Mouse (Mus musculus) CH12F3 (cell line): ENCODE data around the gene Clint1.

Experiments used
- in situ Hi-C: fragments of 300-500 bp; cut with MboI; formaldehyde crosslinking; loops from 2 replicates; pipeline ENCODE4 v1.14.3; 2020; ENCODE audit warnings: low sequenced_read_pairs

Clint1 gene

GRCm38 (mm10) chr11:45921480-45921898 is 69.6 kb downstream of the Clint1 start:
- in situ Hi-C loops: no loop called here

DNA sequence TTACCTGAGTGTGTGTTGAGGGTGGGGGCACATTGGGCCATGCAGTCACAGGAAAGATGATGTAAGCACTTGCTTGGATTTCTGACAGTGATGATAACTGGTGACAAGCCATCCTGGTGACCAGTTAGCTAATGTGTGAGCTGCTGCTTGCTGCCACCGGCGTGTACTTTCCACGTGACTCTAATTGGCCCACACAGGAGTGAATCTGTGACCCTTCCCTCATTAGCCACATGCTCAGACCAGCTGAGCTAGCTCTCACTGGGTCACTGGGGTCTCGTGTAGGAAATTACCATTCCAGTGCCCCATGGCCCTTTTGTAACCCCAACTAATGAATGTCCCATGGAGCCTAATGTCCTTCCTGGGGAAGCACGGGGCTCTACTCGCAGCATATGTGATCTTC is 73.6 kb downstream of the Clint1 start:
- in situ Hi-C loops: no loop called here

DNA sequence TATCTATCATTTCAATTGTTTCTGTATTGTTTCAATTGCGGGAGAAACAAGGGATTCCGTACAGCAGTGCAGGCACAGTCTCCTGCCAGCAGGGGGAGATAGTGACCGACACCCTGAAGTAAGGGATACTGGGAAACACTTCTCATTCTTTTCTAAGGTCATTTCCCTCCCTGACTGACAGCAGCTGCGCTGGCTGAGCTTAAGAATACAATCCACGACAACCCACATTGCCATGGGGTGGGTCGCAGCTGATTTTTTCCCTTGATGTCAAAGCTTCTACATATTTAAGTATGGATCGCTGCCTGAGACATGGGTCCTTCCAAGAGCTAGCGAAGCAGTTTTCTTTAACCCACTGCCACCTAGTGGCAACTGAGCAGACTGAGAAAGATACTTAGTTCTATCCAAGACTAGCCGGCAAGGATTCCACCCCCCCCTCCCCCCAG is 74.8 kb downstream of the Clint1 start:
- in situ Hi-C loops: no loop called here

GRCm38 (mm10) chr11:45927456-45927855 is 75.6 kb downstream of the Clint1 start:
- in situ Hi-C loops: no loop called here

DNA sequence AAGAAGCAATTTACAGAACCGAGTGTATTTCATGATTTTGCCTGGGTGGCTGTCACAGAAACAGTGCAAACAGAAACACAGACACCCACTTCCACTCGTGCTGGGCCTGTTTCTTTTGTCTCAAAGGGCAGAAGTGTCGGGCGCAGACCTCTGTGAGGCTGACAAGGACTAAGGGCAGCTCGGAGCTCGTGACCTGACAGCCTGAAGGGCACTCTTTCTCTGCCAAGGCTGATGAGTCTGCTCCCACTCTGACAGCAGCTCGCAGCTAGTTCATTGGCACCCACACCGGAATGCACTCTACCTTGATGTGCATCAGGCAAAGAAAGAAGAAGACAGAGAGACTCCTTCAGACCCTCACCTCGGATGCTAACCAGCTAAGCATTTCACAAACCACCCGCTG is 77.7 kb downstream of the Clint1 start:
- in situ Hi-C loops: no loop called here

GRCm38 (mm10) chr11:45932771-45933170 is 80.9 kb downstream of the Clint1 start:
- in situ Hi-C loops: no loop called here

DNA sequence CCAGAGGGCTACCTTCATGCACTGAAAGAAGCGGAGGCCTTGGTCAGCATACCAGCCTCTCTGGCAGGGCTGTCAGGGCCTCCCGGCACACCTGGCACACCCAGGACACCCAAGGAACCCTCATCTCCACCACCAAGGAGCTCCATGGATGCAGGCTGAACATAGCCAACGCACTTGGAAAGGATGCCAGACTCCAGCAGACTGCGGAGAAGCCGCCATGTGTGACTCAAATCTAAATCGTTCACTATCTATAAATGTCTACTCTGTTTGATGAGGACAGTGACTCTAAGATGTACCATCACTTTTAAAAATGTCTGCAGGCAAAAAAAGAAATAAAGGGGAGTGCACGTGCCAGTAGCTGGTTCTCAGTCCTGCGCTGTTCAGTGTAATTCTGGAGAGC is 85.6 kb downstream of the Clint1 start:
- in situ Hi-C loops: no loop called here

DNA sequence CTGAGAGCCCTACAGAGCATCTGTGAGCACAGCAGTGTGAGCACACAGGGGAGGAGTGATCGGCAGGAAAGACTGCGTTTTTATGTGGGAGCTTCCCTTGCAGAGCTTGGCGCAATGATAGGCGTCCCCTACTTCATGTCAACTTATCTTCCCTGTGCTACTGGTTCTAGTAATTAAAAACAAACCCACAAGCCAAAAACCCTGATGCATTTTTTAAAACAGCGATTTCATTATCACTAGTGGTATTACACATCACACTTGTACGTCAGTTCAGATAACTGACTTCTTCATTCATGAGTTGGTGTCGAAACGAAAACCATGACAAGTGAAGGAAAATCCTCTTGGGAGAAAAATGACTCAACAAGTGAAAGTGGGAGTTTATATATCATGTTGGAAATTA is 87.1 kb downstream of the Clint1 start:
- in situ Hi-C loops: no loop called here

- in situ Hi-C loops: no loop called here
Measured at GRCm38 (mm10) chr11:45942281-45942680, 90.4 kb downstream of the Clint1 start.

GRCm38 (mm10) chr11:45943108-45943705 is 91.4 kb downstream of the Clint1 start:
- in situ Hi-C loops: no loop called here

DNA sequence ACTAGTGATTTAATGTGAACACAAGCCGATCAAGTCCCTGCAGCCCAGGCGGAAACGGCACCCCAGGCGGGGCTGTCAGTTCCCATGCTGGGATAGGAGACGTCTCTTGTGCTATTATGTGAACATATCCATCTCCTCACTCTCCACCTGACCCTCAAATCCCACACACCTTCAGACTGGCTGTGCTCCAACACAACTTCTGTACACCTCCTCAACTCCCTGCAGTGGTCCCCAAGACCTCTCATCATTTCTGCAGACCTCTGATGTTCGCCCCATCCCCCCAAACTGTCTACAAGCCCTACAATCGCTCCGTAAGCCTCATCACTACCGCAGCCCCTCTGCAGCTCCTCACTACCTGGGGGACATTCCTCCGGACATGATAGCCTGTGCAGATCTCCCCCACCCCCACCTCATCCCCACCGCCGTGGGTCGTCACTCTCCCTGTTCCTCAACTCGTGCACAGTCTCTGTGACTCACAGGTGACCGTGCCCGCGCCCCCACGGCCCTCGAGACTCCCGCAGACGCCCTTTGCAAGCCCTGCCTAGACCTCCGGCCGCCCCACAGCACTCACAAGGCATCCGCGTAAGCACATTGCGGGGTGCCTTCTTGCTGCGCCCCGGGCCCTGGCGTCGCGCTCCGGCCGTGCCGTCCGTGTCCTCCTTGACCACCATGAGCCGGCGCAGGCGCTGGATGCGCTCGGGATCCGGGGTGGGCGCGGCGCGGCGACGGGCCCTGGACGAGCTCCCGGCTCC is 92.2 kb downstream of the Clint1 start:
- in situ Hi-C loops: no loop called here

DNA sequence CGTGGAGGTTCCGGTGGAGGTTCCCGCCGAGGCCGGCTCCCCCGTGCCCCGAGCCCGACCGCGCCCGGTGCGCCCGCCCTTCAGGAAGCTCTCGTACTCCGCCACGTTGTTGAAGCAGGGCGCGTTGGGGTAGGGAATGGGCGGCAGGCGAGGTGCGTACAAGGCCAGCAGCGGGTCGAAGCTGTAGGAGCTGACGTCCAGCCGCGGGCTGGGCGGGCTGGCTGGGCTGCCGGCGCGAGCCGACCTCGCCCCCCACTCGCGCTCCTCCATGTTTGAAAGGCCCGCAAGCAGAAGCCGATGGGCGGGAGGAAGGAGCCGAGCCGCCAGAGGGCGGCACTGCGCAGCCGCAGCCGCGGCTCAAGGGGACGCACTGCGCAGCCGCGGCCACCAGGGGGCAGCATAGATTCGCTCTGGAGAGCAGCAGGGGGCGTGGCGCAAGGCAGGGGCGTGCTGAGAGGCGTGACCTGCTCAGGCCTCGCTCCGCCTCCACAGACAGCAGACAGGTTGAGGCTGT is 92.8 kb downstream of the Clint1 start, which contains the start of gene Lsm11:
Gene Lsm11 (minus strand): TSS at position 293 of the 514 bp plus-strand sequence.
- in situ Hi-C loops: no loop called here

DNA sequence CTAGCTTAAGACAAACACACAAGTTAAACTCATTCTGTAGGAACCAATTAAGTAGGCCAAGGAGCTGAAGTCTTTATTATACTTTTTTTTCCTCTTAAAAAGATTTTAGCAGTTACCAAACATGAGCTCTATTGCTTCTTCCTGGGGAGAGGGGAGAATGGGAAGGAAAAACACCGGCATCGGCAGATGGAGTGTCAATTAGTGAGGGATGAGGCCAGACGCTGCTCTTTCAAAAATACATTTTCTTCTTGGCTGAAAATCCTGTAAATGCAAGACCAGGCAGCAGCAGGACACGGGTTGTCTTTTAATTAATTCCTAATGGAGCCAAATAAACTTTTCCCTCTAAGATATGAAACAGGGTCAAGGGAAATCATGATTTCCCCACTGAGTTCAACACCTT is 94.9 kb downstream of the Clint1 start:
- in situ Hi-C loops: no loop called here

- in situ Hi-C loops: no loop called here
Measured at GRCm38 (mm10) chr11:45947491-45947890, 95.6 kb downstream of the Clint1 start.

- in situ Hi-C loops: no loop called here
Measured at GRCm38 (mm10) chr11:45955127-45955627, 103.3 kb downstream of the Clint1 start, which contains the start of gene Thg1l. Thg1l (minus strand) TSS chr11:45955494.

GRCm38 (mm10) chr11:45959598-45959997 is 107.7 kb downstream of the Clint1 start:
- in situ Hi-C loops: no loop called here

GRCm38 (mm10) chr11:45960003-45960402 is 108.2 kb downstream of the Clint1 start:
- in situ Hi-C loops: no loop called here
